Mouse (Mus musculus): ENCODE data around the gene Rpl18. TPM values are rescaled to one million over a fixed set of nuclear protein-coding genes. Genes with fewer than 3 reads are reported as not detected.

The Rpl18 gene
- polyA plus RNA-seq, 1 experiment from 2014 or later: 1,315 TPM

- DNase-seq (ENCODE audit: low spot score): peak; percentile 47
Measured at GRCm38 (mm10) chr7:45730727-45731431, 15.6 kb downstream of the Rpl18 start.

GRCm38 (mm10) chr7:45733477-45733876 is 18.2 kb downstream of the Rpl18 start:
- peak; percentile 89 for DNase-seq (ENCODE audit: low spot score)

GRCm38 (mm10) chr7:45739162-45739763 is 24.0 kb downstream of the Rpl18 start:
- DNase-seq (ENCODE audit: low spot score): peak; percentile 91

- DNase-seq (ENCODE audit: low spot score): no peak
Measured at GRCm38 (mm10) chr7:45739820-45740219, 24.6 kb downstream of the Rpl18 start.

- no peak for DNase-seq (ENCODE audit: low spot score)
Measured at GRCm38 (mm10) chr7:45741308-45741707, 26.1 kb downstream of the Rpl18 start.

GRCm38 (mm10) chr7:45741777-45742176 is 26.5 kb downstream of the Rpl18 start:
- peak; percentile 77 for DNase-seq (ENCODE audit: low spot score)

- peak; percentile 50 for DNase-seq (ENCODE audit: low spot score)
Measured at GRCm38 (mm10) chr7:45742338-45742737, 27.1 kb downstream of the Rpl18 start.

GRCm38 (mm10) chr7:45744387-45744786 is 29.1 kb downstream of the Rpl18 start:
- DNase-seq (ENCODE audit: low spot score): peak; percentile 30

- no peak for DNase-seq (ENCODE audit: low spot score)
Measured at GRCm38 (mm10) chr7:45746518-45746917, 31.3 kb downstream of the Rpl18 start.

GRCm38 (mm10) chr7:45747450-45747849 is 32.2 kb downstream of the Rpl18 start:
- DNase-seq (ENCODE audit: low spot score): no peak

- no peak for DNase-seq (ENCODE audit: low spot score)
Measured at GRCm38 (mm10) chr7:45748110-45748509, 32.9 kb downstream of the Rpl18 start.

- DNase-seq (ENCODE audit: low spot score): no peak
Measured at GRCm38 (mm10) chr7:45749401-45749800, 34.1 kb downstream of the Rpl18 start.

- no peak for DNase-seq (ENCODE audit: low spot score)
Measured at GRCm38 (mm10) chr7:45750162-45750561, 34.9 kb downstream of the Rpl18 start.

- DNase-seq (ENCODE audit: low spot score): no peak
Measured at GRCm38 (mm10) chr7:45755703-45756102, 40.4 kb downstream of the Rpl18 start.

- peak; percentile 66 for DNase-seq (ENCODE audit: low spot score)
Measured at GRCm38 (mm10) chr7:45759400-45759799, 44.1 kb downstream of the Rpl18 start.

GRCm38 (mm10) chr7:45760151-45760550 is 44.9 kb downstream of the Rpl18 start:
- DNase-seq (ENCODE audit: low spot score): peak; percentile 60

- no peak for DNase-seq (ENCODE audit: low spot score)
Measured at GRCm38 (mm10) chr7:45765995-45766394, 50.7 kb downstream of the Rpl18 start.

GRCm38 (mm10) chr7:45766764-45767163 is 51.5 kb downstream of the Rpl18 start:
- no peak for DNase-seq (ENCODE audit: low spot score)

GRCm38 (mm10) chr7:45767500-45767899 is 52.2 kb downstream of the Rpl18 start:
- DNase-seq (ENCODE audit: low spot score): no peak

All from thymus, postnatal 0 days (tissue).